Comparison of ENCODE assay signal across 12 mouse cellular contexts in genomic region chr11:69091566-69092385, GRCm38 (mm10). TPM values are rescaled to one million over a fixed set of nuclear protein-coding genes. Genes with fewer than 3 reads are reported as not detected.
DNase-seq lines count a peak whose midpoint lies in the region; ATAC-seq and TF ChIP-seq lines count a peak whose summit lies in the region.
"Had no signal": no experiment of that assay in that cellular context is flagged by ENCODE, and none has a peak within 500 bp of the region (broad histone marks: within the 10 kb centered on the region; RNA-seq: fewer than 3 reads in every experiment).

No protein-coding gene starts in this region.

- TF ChIP-seq CTCF in heart, adult 2 months (IDR thresholded peaks at IDR 0.05) = no peak
- TF ChIP-seq CTCF in liver, postnatal 0 days (IDR thresholded peaks at IDR 0.05; ENCODE audit: low read depth) = no peak

- H3K4me1 ChIP-seq in heart, adult 2 months (ENCODE audit: control insufficient read depth, insufficient read depth, low read length) = peaks cover 8% of the 10 kb centered on the region
- H3K4me1 ChIP-seq in liver, embryonic 11.5 days (replicated peaks; ENCODE audit: control insufficient read depth, insufficient read depth, low read length) = peaks cover 30% of the 10 kb centered on the region
- H3K4me1 ChIP-seq in liver, postnatal 0 days (ENCODE audit: insufficient read depth) = peaks cover 33% of the 10 kb centered on the region
- peaks cover 54% of the 10 kb centered on the region for H3K4me1 ChIP-seq in embryonic facial prominence, embryonic 13.5 days
- peaks cover 40% of the 10 kb centered on the region for H3K4me1 ChIP-seq in intestine, embryonic 16.5 days (ENCODE audit: control insufficient read depth, insufficient read depth, low read length)
- peaks cover 70% of the 10 kb centered on the region for H3K4me1 ChIP-seq in hindbrain, embryonic 10.5 days (replicated peaks)

- intact Hi-C loops in heart, adult 2 months (cut with DNase I) = loop anchor here (1.0 kb wide), 2 partner anchors 24 to 27 kb away; no protein-coding TSS in a partner anchor
- intact Hi-C loops in heart, postnatal 14 days (cut with DNase I) = loop anchor here (1.0 to 10.0 kb wide), 2 partner anchors 31 to 323 kb away; partner anchors contain the start of genes 9130213A22Rik and Kdm6b

- no peaks in the 10 kb centered on the region for H3K27me3 ChIP-seq in heart, adult 2 months (ENCODE audit: control insufficient read depth, insufficient read depth, low read length)
- H3K27me3 ChIP-seq in liver, embryonic 11.5 days (replicated peaks; ENCODE audit: control insufficient read depth, insufficient read depth, low read length) = no peaks in the 10 kb centered on the region
- H3K27me3 ChIP-seq in liver, postnatal 0 days (ENCODE audit: insufficient read depth, low read length) = no peaks in the 10 kb centered on the region
- no peaks in the 10 kb centered on the region for H3K27me3 ChIP-seq in embryonic facial prominence, embryonic 13.5 days
- no peaks in the 10 kb centered on the region for H3K27me3 ChIP-seq in intestine, embryonic 16.5 days (replicated peaks; ENCODE audit: control insufficient read depth, insufficient read depth, low read length)
- H3K27me3 ChIP-seq in hindbrain, embryonic 10.5 days (ENCODE audit: insufficient read depth, poor library complexity, severe bottlenecking) = no peaks in the 10 kb centered on the region
- H3K27me3 ChIP-seq: liver, embryonic 12.5 days; Patski had no signal

- no peak overlapping the region for H3K4me3 ChIP-seq in heart, adult 2 months
- no peak overlapping the region for H3K4me3 ChIP-seq in liver, embryonic 11.5 days (ENCODE audit: low read depth, low read length)
- H3K4me3 ChIP-seq in liver, postnatal 0 days (ENCODE audit: low read depth, low read length) = no peak overlapping the region
- no peak overlapping the region for H3K4me3 ChIP-seq in embryonic facial prominence, embryonic 13.5 days
- H3K4me3 ChIP-seq in intestine, embryonic 16.5 days (ENCODE audit: low read length) = no peak overlapping the region
- H3K4me3 ChIP-seq in hindbrain, embryonic 10.5 days = no peak overlapping the region
- H3K4me3 ChIP-seq: erythroblast, embryonic 14.5 days; liver, embryonic 12.5 days had no signal

- no peak for ATAC-seq in liver, embryonic 11.5 days (replicated peaks; ENCODE audit: low FRiP score)
- ATAC-seq in liver, postnatal 0 days = no peak
- ATAC-seq in embryonic facial prominence, embryonic 13.5 days (ENCODE audit: insufficient number of reproducible peaks, insufficient read depth, low FRiP score, low TSS enrichment, low read depth) = no peak
- ATAC-seq in intestine, embryonic 16.5 days = no peak
- ATAC-seq: liver, embryonic 12.5 days; Patski had no signal

- H3K9me3 ChIP-seq in liver, embryonic 11.5 days (ENCODE audit: control insufficient read depth, low read length) = no peaks in the 10 kb centered on the region
- H3K9me3 ChIP-seq in liver, postnatal 0 days (ENCODE audit: low read length) = no peaks in the 10 kb centered on the region
- H3K9me3 ChIP-seq in embryonic facial prominence, embryonic 13.5 days = no peaks in the 10 kb centered on the region
- H3K9me3 ChIP-seq in intestine, embryonic 16.5 days (ENCODE audit: control insufficient read depth, low read length) = no peaks in the 10 kb centered on the region
- no peaks in the 10 kb centered on the region for H3K9me3 ChIP-seq in hindbrain, embryonic 10.5 days
- H3K9me3 ChIP-seq: liver, embryonic 12.5 days had no signal

- H3K9ac ChIP-seq in heart, adult 2 months (ENCODE audit: low read depth, low read length) = no peak overlapping the region
- peak overlapping the region; percentile 16; the same call in 1 of the 2 replicates for H3K9ac ChIP-seq in liver, embryonic 11.5 days (ENCODE audit: low read depth, low read length)
- H3K9ac ChIP-seq in liver, postnatal 0 days (replicated peaks) = no peak overlapping the region
- peak overlapping the region; percentile 6; the same call in 1 of the 2 replicates for H3K9ac ChIP-seq in embryonic facial prominence, embryonic 13.5 days
- 0 out of 2 replicates have a peak overlapping the region, but pooled peaks have one; percentile 14 for H3K9ac ChIP-seq in intestine, embryonic 16.5 days (ENCODE audit: low read depth, low read length)

- peaks cover 5% of the 10 kb centered on the region for H3K36me3 ChIP-seq in heart, adult 2 months (ENCODE audit: control insufficient read depth, insufficient read depth, low read length)
- peaks cover 14% of the 10 kb centered on the region for H3K36me3 ChIP-seq in liver, embryonic 11.5 days (ENCODE audit: control insufficient read depth, insufficient read depth, low read length)
- peaks cover 31% of the 10 kb centered on the region for H3K36me3 ChIP-seq in liver, postnatal 0 days (replicated peaks; ENCODE audit: insufficient read depth, low read length)
- peaks cover 37% of the 10 kb centered on the region for H3K36me3 ChIP-seq in embryonic facial prominence, embryonic 13.5 days
- H3K36me3 ChIP-seq in intestine, embryonic 16.5 days (ENCODE audit: control insufficient read depth, insufficient read depth, low read length) = peaks cover 2% of the 10 kb centered on the region; the same call in 1 of the 2 replicates
- peaks cover 33% of the 10 kb centered on the region for H3K36me3 ChIP-seq in hindbrain, embryonic 10.5 days

- H3K79me2 ChIP-seq in heart, adult 2 months (replicated peaks; ENCODE audit: control insufficient read depth, insufficient read depth, low read length) = peaks cover 7% of the 10 kb centered on the region

- TF ChIP-seq POLR2A in heart, adult 2 months (IDR thresholded peaks at IDR 0.05; ENCODE audit: insufficient read depth, low read depth, low read length) = no peak

- DNase-seq in heart, adult 2 months = no peak
- DNase-seq in heart, postnatal 14 days = no peak
- DNase-seq in liver, embryonic 11.5 days (ENCODE audit: low spot score) = no peak
- DNase-seq in liver, postnatal 0 days = no peak
- no peak for DNase-seq in hindbrain, embryonic 10.5 days (ENCODE audit: low spot score)

- H3K27ac ChIP-seq in heart, adult 2 months = peak overlapping the region; percentile 24; the same call in 1 of the 2 replicates
- H3K27ac ChIP-seq in liver, embryonic 11.5 days (ENCODE audit: low read depth, low read length) = no peak overlapping the region
- H3K27ac ChIP-seq in liver, postnatal 0 days (ENCODE audit: low read depth) = no peak overlapping the region
- no peak overlapping the region for H3K27ac ChIP-seq in embryonic facial prominence, embryonic 13.5 days
- peak overlapping the region; percentile 9; the same call in 1 of the 2 replicates for H3K27ac ChIP-seq in intestine, embryonic 16.5 days (ENCODE audit: low read length)
- no peak overlapping the region for H3K27ac ChIP-seq in hindbrain, embryonic 10.5 days

- 54% methylated on average over 7 of the region's 7 CpGs for WGBS in heart, adult 2 months
- WGBS in liver, embryonic 11.5 days = 60% methylated on average over 7 of the region's 7 CpGs
- WGBS in liver, postnatal 0 days (ENCODE audit: insufficient replicate concordance) = 54% methylated on average over 7 of the region's 7 CpGs
- 63% methylated on average over 7 of the region's 7 CpGs for WGBS in embryonic facial prominence, embryonic 13.5 days
- WGBS in intestine, embryonic 16.5 days = 55% methylated on average over 7 of the region's 7 CpGs
- WGBS in hindbrain, embryonic 10.5 days = 64% methylated on average over 7 of the region's 7 CpGs

- no peak overlapping the region for H3K4me2 ChIP-seq in liver, embryonic 11.5 days
- H3K4me2 ChIP-seq in liver, postnatal 0 days (ENCODE audit: low read depth, low read length) = no peak overlapping the region
- no peak overlapping the region for H3K4me2 ChIP-seq in embryonic facial prominence, embryonic 13.5 days
- H3K4me2 ChIP-seq in intestine, embryonic 16.5 days (ENCODE audit: low read depth, low read length) = no peak overlapping the region
- H3K4me2 ChIP-seq: liver, embryonic 12.5 days had no signal

- TF ChIP-seq EP300 in heart, adult 2 months (IDR thresholded peaks at IDR 0.05; ENCODE audit: insufficient read depth, low read depth, low read length) = no peak
- TF ChIP-seq EP300 in liver, postnatal 0 days (IDR thresholded peaks at IDR 0.05; ENCODE audit: low read depth) = no peak

RNA-seq across cellular contexts. Expression of gene Per1, which starts 3.2 kb away (rescaled TPM):
- total RNA-seq in heart, adult 2 months (2021) = 10 to 100 TPM; 44.4 to 79.8 TPM
- 18.0 and 36.4 TPM in 2 replicates for polyA plus RNA-seq in heart, adult 2 months (2012; rRNA removed)
- total RNA-seq in heart, postnatal 14 days (2021) = 100 to 1,000 TPM; 100 to 103 TPM
- polyA plus RNA-seq in liver, embryonic 11.5 days (2014; fragmentation: Nextera tagmentation; extraction: Ambion mirVana) = 6.2 and 6.6 TPM in 2 replicates
- polyA plus RNA-seq in liver, postnatal 0 days (2015; fragmentation: Nextera tagmentation; extraction: Ambion mirVana) = 3.0 and 8.2 TPM in 2 replicates
- 11.1 and 11.5 TPM in 2 replicates for polyA plus RNA-seq in embryonic facial prominence, embryonic 13.5 days (2015; fragmentation: Nextera tagmentation; extraction: Ambion mirVana)
- 13.6 and 13.7 TPM in 2 replicates for polyA plus RNA-seq in intestine, embryonic 16.5 days (2015; fragmentation: Nextera tagmentation; extraction: Ambion mirVana)
- 7.8 and 9.8 TPM in 2 replicates for polyA plus RNA-seq in hindbrain, embryonic 10.5 days (2016; fragmentation: Nextera tagmentation; extraction: Ambion mirVana)

RNA-seq across cellular contexts. Expression of gene Vamp2, which starts 3.5 kb away (rescaled TPM):
- 10 to 100 TPM; 63.4 to 70.8 TPM for total RNA-seq in heart, adult 2 months (2021)
- 83.0 and 90.0 TPM in 2 replicates for polyA plus RNA-seq in heart, adult 2 months (2012; rRNA removed)
- 10 to 100 TPM; 68.8 to 72.6 TPM for total RNA-seq in heart, postnatal 14 days (2021)
- polyA plus RNA-seq in liver, embryonic 11.5 days (2014; fragmentation: Nextera tagmentation; extraction: Ambion mirVana) = 47.2 and 56.0 TPM in 2 replicates
- polyA plus RNA-seq in liver, postnatal 0 days (2015; fragmentation: Nextera tagmentation; extraction: Ambion mirVana) = 13.6 and 14.2 TPM in 2 replicates
- polyA plus RNA-seq in embryonic facial prominence, embryonic 13.5 days (2015; fragmentation: Nextera tagmentation; extraction: Ambion mirVana) = 91.5 and 101 TPM in 2 replicates
- 65.8 TPM in 2 replicates for polyA plus RNA-seq in intestine, embryonic 16.5 days (2015; fragmentation: Nextera tagmentation; extraction: Ambion mirVana)
- 67.1 and 108 TPM in 2 replicates for polyA plus RNA-seq in hindbrain, embryonic 10.5 days (2016; fragmentation: Nextera tagmentation; extraction: Ambion mirVana)

RNA-seq across cellular contexts. Expression of gene Tmem107, which starts 21.2 kb away (rescaled TPM):
- 1 to 10 TPM; 5.6 to 6.6 TPM for total RNA-seq in heart, adult 2 months (2021)
- polyA plus RNA-seq in heart, adult 2 months (2012; rRNA removed) = 15.9 and 26.1 TPM in 2 replicates
- 1 to 10 TPM; 5.2 to 5.4 TPM for total RNA-seq in heart, postnatal 14 days (2021)
- polyA plus RNA-seq in liver, embryonic 11.5 days (2014; fragmentation: Nextera tagmentation; extraction: Ambion mirVana) = 39.1 and 43.5 TPM in 2 replicates
- polyA plus RNA-seq in liver, postnatal 0 days (2015; fragmentation: Nextera tagmentation; extraction: Ambion mirVana) = 12.5 and 13.0 TPM in 2 replicates
- 47.2 and 48.2 TPM in 2 replicates for polyA plus RNA-seq in embryonic facial prominence, embryonic 13.5 days (2015; fragmentation: Nextera tagmentation; extraction: Ambion mirVana)
- polyA plus RNA-seq in intestine, embryonic 16.5 days (2015; fragmentation: Nextera tagmentation; extraction: Ambion mirVana) = 38.6 and 44.8 TPM in 2 replicates
- 56.6 and 57.6 TPM in 2 replicates for polyA plus RNA-seq in hindbrain, embryonic 10.5 days (2016; fragmentation: Nextera tagmentation; extraction: Ambion mirVana)

RNA-seq across cellular contexts. Expression of gene Hes7, which starts 28.4 kb away (rescaled TPM):
- total RNA-seq in heart, adult 2 months (2021) = under 1 TPM in 1 of 2 experiments, not detected in 1; 0.11 TPM
- polyA plus RNA-seq in heart, adult 2 months (2012; rRNA removed) = 0.10 TPM in 1 of 2 replicates, not detected in the other
- under 1 TPM; 0.14 to 0.32 TPM for total RNA-seq in heart, postnatal 14 days (2021)
- polyA plus RNA-seq in liver, embryonic 11.5 days (2014; fragmentation: Nextera tagmentation; extraction: Ambion mirVana) = 0.55 and 0.59 TPM in 2 replicates
- 0.07 and 0.15 TPM in 2 replicates for polyA plus RNA-seq in liver, postnatal 0 days (2015; fragmentation: Nextera tagmentation; extraction: Ambion mirVana)
- polyA plus RNA-seq in embryonic facial prominence, embryonic 13.5 days (2015; fragmentation: Nextera tagmentation; extraction: Ambion mirVana) = 0.44 and 0.47 TPM in 2 replicates
- polyA plus RNA-seq in intestine, embryonic 16.5 days (2015; fragmentation: Nextera tagmentation; extraction: Ambion mirVana) = 0.29 and 0.33 TPM in 2 replicates
- 0.14 and 0.48 TPM in 2 replicates for polyA plus RNA-seq in hindbrain, embryonic 10.5 days (2016; fragmentation: Nextera tagmentation; extraction: Ambion mirVana)
- total RNA-seq: common myeloid progenitor, adult 5-6 weeks; monocyte, adult 5-6 weeks had no signal

RNA-seq across cellular contexts. Expression of gene 9130213A22Rik, which starts 30.6 kb away (rescaled TPM):
- under 1 TPM; 0.21 to 0.23 TPM for total RNA-seq in heart, adult 2 months (2021)
- polyA plus RNA-seq in heart, adult 2 months (2012; rRNA removed) = 0.82 and 1.00 TPM in 2 replicates
- under 1 TPM; 0.33 to 0.44 TPM for total RNA-seq in heart, postnatal 14 days (2021)
- 0.10 and 0.22 TPM in 2 replicates for polyA plus RNA-seq in liver, embryonic 11.5 days (2014; fragmentation: Nextera tagmentation; extraction: Ambion mirVana)
- 0.06 and 0.07 TPM in 2 replicates for polyA plus RNA-seq in liver, postnatal 0 days (2015; fragmentation: Nextera tagmentation; extraction: Ambion mirVana)
- 0.13 and 0.17 TPM in 2 replicates for polyA plus RNA-seq in embryonic facial prominence, embryonic 13.5 days (2015; fragmentation: Nextera tagmentation; extraction: Ambion mirVana)
- 0.11 and 0.29 TPM in 2 replicates for polyA plus RNA-seq in intestine, embryonic 16.5 days (2015; fragmentation: Nextera tagmentation; extraction: Ambion mirVana)
- 0.13 TPM in 1 of 2 replicates, not detected in the other for polyA plus RNA-seq in hindbrain, embryonic 10.5 days (2016; fragmentation: Nextera tagmentation; extraction: Ambion mirVana)
- total RNA-seq: common myeloid progenitor, adult 5-6 weeks; monocyte, adult 5-6 weeks had no signal
- polyA plus RNA-seq: erythroblast, embryonic 14.5 days had no signal

Comparison
In these comparisons a context has a peak if more than half of its experiments do, and no peak if none do; other contexts are left out.
1. H3K9ac ChIP-seq: peak in liver, embryonic 11.5 days (single experiment), embryonic facial prominence, embryonic 13.5 days (single experiment) and intestine, embryonic 16.5 days (single experiment); none in heart, adult 2 months (single experiment) and liver, postnatal 0 days (single experiment).
2. H3K27ac ChIP-seq: peak in heart, adult 2 months (single experiment) and intestine, embryonic 16.5 days (single experiment); none in liver, embryonic 11.5 days (single experiment), liver, postnatal 0 days (single experiment), embryonic facial prominence, embryonic 13.5 days (single experiment) and hindbrain, embryonic 10.5 days (single experiment).